ENCODE assay signal across 8 mouse cellular contexts in genomic region chr5:23431948-23432707, GRCm38 (mm10). TPM values are rescaled to one million over a fixed set of nuclear protein-coding genes. Genes with fewer than 3 reads are reported as not detected.
DNase-seq lines count a peak whose midpoint lies in the region; ATAC-seq and TF ChIP-seq lines count a peak whose summit lies in the region.

No protein-coding gene starts in this region.

- peak; percentile 3; the same call in 1 of the 2 replicates for ATAC-seq in liver, embryonic 12.5 days

- WGBS in heart, adult 2 months = under 1% methylated on average over 10 of the region's 10 CpGs
- WGBS in forebrain, embryonic 10.5 days = 6% methylated on average over 10 of the region's 10 CpGs
- WGBS in liver, embryonic 12.5 days (ENCODE audit: insufficient replicate concordance) = 2% methylated on average over 10 of the region's 10 CpGs

- DNase-seq in heart, adult 2 months = no peak
- DNase-seq in heart, adult 11 months = no peak
- peak; percentile 24 for DNase-seq in CD4-positive, CD25-positive, alpha-beta regulatory T cell, adult 2 months (ENCODE audit: low read depth, low spot score)
- DNase-seq in forebrain, embryonic 10.5 days (ENCODE audit: extremely low spot score, low spot score) = no peak
- DNase-seq in adrenal gland, adult 8-10 months = no peak
- DNase-seq in ovary, postnatal 14 days (ENCODE audit: low spot score) = no peak
- DNase-seq in urinary bladder, postnatal 14 days (ENCODE audit: low spot score) = no peak

- peaks cover 38% of the 10 kb centered on the region for H3K36me3 ChIP-seq in heart, adult 2 months (ENCODE audit: control insufficient read depth, insufficient read depth, low read length)
- H3K36me3 ChIP-seq in forebrain, embryonic 10.5 days (replicated peaks) = peaks cover 5% of the 10 kb centered on the region
- H3K36me3 ChIP-seq in liver, embryonic 12.5 days = peaks cover 8% of the 10 kb centered on the region

- H3K27me3 ChIP-seq in heart, adult 2 months (ENCODE audit: control insufficient read depth, insufficient read depth, low read length) = no peaks in the 10 kb centered on the region
- H3K27me3 ChIP-seq in forebrain, embryonic 10.5 days (ENCODE audit: poor library complexity, severe bottlenecking) = no peaks in the 10 kb centered on the region
- H3K27me3 ChIP-seq in liver, embryonic 12.5 days (replicated peaks) = no peaks in the 10 kb centered on the region

- intact Hi-C loops in heart, adult 2 months (cut with DNase I) = loop anchor here (1.0 kb wide), 1 partner anchor 14 kb away; no protein-coding TSS in a partner anchor

- peak overlapping the region; percentile 72 for H3K4me3 ChIP-seq in heart, adult 2 months
- peak overlapping the region; percentile 96 for H3K4me3 ChIP-seq in forebrain, embryonic 10.5 days
- H3K4me3 ChIP-seq in liver, embryonic 12.5 days = peak overlapping the region; percentile 95

- H3K9me3 ChIP-seq in forebrain, embryonic 10.5 days = no peaks in the 10 kb centered on the region
- no peaks in the 10 kb centered on the region for H3K9me3 ChIP-seq in liver, embryonic 12.5 days (replicated peaks)

- peaks cover 9% of the 10 kb centered on the region for H3K79me2 ChIP-seq in heart, adult 2 months (replicated peaks; ENCODE audit: control insufficient read depth, insufficient read depth, low read length)

- H3K27ac ChIP-seq in heart, adult 2 months = peak overlapping the region; percentile 100
- H3K27ac ChIP-seq in forebrain, embryonic 10.5 days = peak overlapping the region; percentile 100
- H3K27ac ChIP-seq in liver, embryonic 12.5 days = peak overlapping the region; percentile 100

- H3K4me2 ChIP-seq in liver, embryonic 12.5 days = peak overlapping the region; percentile 89

- no peak for TF ChIP-seq POLR2A in heart, adult 2 months (IDR thresholded peaks at IDR 0.05; ENCODE audit: insufficient read depth, low read depth, low read length)

- TF ChIP-seq EP300 in heart, adult 2 months (IDR thresholded peaks at IDR 0.05; ENCODE audit: insufficient read depth, low read depth, low read length) = no peak

- peak overlapping the region; percentile 84 for H3K9ac ChIP-seq in heart, adult 2 months (ENCODE audit: low read depth, low read length)
- H3K9ac ChIP-seq in liver, embryonic 12.5 days = peak overlapping the region; percentile 93

- H3K4me1 ChIP-seq in heart, adult 2 months (ENCODE audit: control insufficient read depth, insufficient read depth, low read length) = peaks cover 10% of the 10 kb centered on the region
- H3K4me1 ChIP-seq in forebrain, embryonic 10.5 days = peaks cover 54% of the 10 kb centered on the region
- H3K4me1 ChIP-seq in liver, embryonic 12.5 days = peaks cover 51% of the 10 kb centered on the region

- TF ChIP-seq CTCF in heart, adult 2 months (IDR thresholded peaks at IDR 0.05) = no peak

RNA-seq across cellular contexts. Expression of gene Kmt2e, which starts 2.1 kb away (rescaled TPM):
- 10 to 100 TPM; 38.1 to 48.5 TPM for total RNA-seq in heart, adult 2 months (2021)
- polyA plus RNA-seq in heart, adult 2 months (2012; rRNA removed) = 14.4 and 18.1 TPM in 2 replicates
- polyA plus RNA-seq in forebrain, embryonic 10.5 days (2016; fragmentation: Nextera tagmentation; extraction: Ambion mirVana) = 85.8 and 86.1 TPM in 2 replicates
- 45.1 and 45.4 TPM in 2 replicates for polyA plus RNA-seq in liver, embryonic 12.5 days (2016; fragmentation: Nextera tagmentation; extraction: Ambion mirVana)
- total RNA-seq in adrenal gland, adult 8-10 months (2022) = 100 to 1,000 TPM in 2 of 4 experiments, 10 to 100 TPM in 2; 71.4 to 117 (median 87.8) TPM
